Mouse (Mus musculus) right cerebral cortex, postnatal 14 days (tissue): Measurements from ENCODE around the gene Rnf216.

Source experiments
- DNase-seq: peaks from one replicate; pipeline ENCODE4 v3.0.0; 2022

Rnf216 gene

GRCm38 (mm10) chr5:143095256-143095655 is 17.5 kb downstream of the Rnf216 start:
- DNase-seq = no peak

- DNase-seq = no peak
These were observed 19.9 kb downstream of the Rnf216 start for GRCm38 (mm10) chr5:143092891-143093290.

GRCm38 (mm10) chr5:143084898-143085297 is 27.9 kb downstream of the Rnf216 start:
- DNase-seq = peak; percentile 23

- DNase-seq = no peak
These were observed 33.0 kb downstream of the Rnf216 start for GRCm38 (mm10) chr5:143079806-143080205.

GRCm38 (mm10) chr5:143076603-143077143 is 36.1 kb downstream of the Rnf216 start:
- DNase-seq = no peak

- no peak for DNase-seq
These were observed 36.8 kb downstream of the Rnf216 start for GRCm38 (mm10) chr5:143075987-143076386.

- DNase-seq = no peak
These were observed 43.7 kb downstream of the Rnf216 start for GRCm38 (mm10) chr5:143069048-143069447.

GRCm38 (mm10) chr5:143068382-143068781 is 44.4 kb downstream of the Rnf216 start:
- DNase-seq = no peak

- peak; percentile 49 for DNase-seq
These were observed 46.2 kb downstream of the Rnf216 start for GRCm38 (mm10) chr5:143066551-143066958.

- no peak for DNase-seq
These were observed 46.7 kb downstream of the Rnf216 start for GRCm38 (mm10) chr5:143066096-143066495.

- no peak for DNase-seq
These were observed 47.6 kb downstream of the Rnf216 start for GRCm38 (mm10) chr5:143065230-143065629.

- no peak for DNase-seq
These were observed 50.5 kb downstream of the Rnf216 start for GRCm38 (mm10) chr5:143062251-143062650.

GRCm38 (mm10) chr5:143061511-143061910 is 51.3 kb downstream of the Rnf216 start:
- DNase-seq = no peak

- no peak for DNase-seq
These were observed 51.9 kb downstream of the Rnf216 start for GRCm38 (mm10) chr5:143060774-143061385.

- DNase-seq = no peak
These were observed 52.8 kb downstream of the Rnf216 start for GRCm38 (mm10) chr5:143059958-143060357.

- no peak for DNase-seq
These were observed 53.6 kb downstream of the Rnf216 start for GRCm38 (mm10) chr5:143059182-143059581.

GRCm38 (mm10) chr5:143058675-143059074 is 54.1 kb downstream of the Rnf216 start:
- no peak for DNase-seq

GRCm38 (mm10) chr5:143058208-143058607 is 54.6 kb downstream of the Rnf216 start:
- no peak for DNase-seq

- DNase-seq = no peak
These were observed 55.0 kb downstream of the Rnf216 start for GRCm38 (mm10) chr5:143057753-143058152.

- no peak for DNase-seq
These were observed 56.5 kb downstream of the Rnf216 start for GRCm38 (mm10) chr5:143056191-143056880.

- DNase-seq = no peak
These were observed 57.2 kb downstream of the Rnf216 start for GRCm38 (mm10) chr5:143055501-143056125.

- DNase-seq = no peak
These were observed 58.1 kb downstream of the Rnf216 start for GRCm38 (mm10) chr5:143054703-143055102.

- DNase-seq = peak; percentile 36
These were observed 59.4 kb downstream of the Rnf216 start for GRCm38 (mm10) chr5:143053132-143053972.
